Mouse (Mus musculus) lung, embryonic 14.5 days (tissue): ENCODE data around the gene Spata20. TPM values are rescaled to one million over a fixed set of nuclear protein-coding genes. Genes with fewer than 3 reads are reported as not detected.

Source experiments
- ATAC-seq: fragments of 200-750 bp; cut with Nextera tagmentation; 2 replicates; pipeline ENCODE4 v1.8.0; 2017; ENCODE audit warnings: mild to moderate bottlenecking, moderate TSS enrichment, moderate library complexity; ENCODE audit not compliant: insufficient read depth
- DNase-seq: peaks from one replicate; pipeline ENCODE4 v3.0.0-alpha.2; 2015
- H3K27ac ChIP-seq: fragments of 300-500 bp; sonication (generic); 2 replicates; pipeline ENCODE4 v1.5.1; 2014; ENCODE audit warnings: low read depth, mild to moderate bottlenecking, moderate library complexity
- H3K27me3 ChIP-seq: fragments of 300-500 bp; sonication (generic); 2 replicates; pipeline ENCODE4 v1.6.1; 2014; ENCODE audit warnings: low read length, control low read depth; ENCODE audit not compliant: insufficient read depth
- H3K36me3 ChIP-seq: fragments of 300-500 bp; sonication (generic); 2 replicates; pipeline ENCODE4 v1.6.1; 2014; ENCODE audit warnings: control low read depth; ENCODE audit not compliant: insufficient read depth
- H3K4me1 ChIP-seq: fragments of 300-500 bp; sonication (generic); 2 replicates; pipeline ENCODE4 v1.6.1; 2014; ENCODE audit warnings: antibody characterized with exemption, control low read depth; ENCODE audit not compliant: insufficient read depth
- H3K4me2 ChIP-seq: fragments of 300-500 bp; sonication (generic); 2 replicates; pipeline ENCODE4 v1.6.1; 2014; ENCODE audit warnings: mild to moderate bottlenecking
- H3K4me3 ChIP-seq: fragments of 300-500 bp; sonication (generic); 2 replicates; pipeline ENCODE4 v1.5.1; 2014; ENCODE audit warnings: low read depth, low read length
- H3K9ac ChIP-seq: fragments of 300-500 bp; sonication (generic); 2 replicates; pipeline ENCODE4 v1.6.1; 2014
- H3K9me3 ChIP-seq: fragments of 300-500 bp; sonication (generic); 2 replicates; pipeline ENCODE4 v1.6.1; 2016; ENCODE audit warnings: low read depth, low read length, control low read depth
- CTCF ChIP-seq: IDR thresholded peaks from 2 replicates; pipeline ENCODE4 v1.5.1; 2016; ENCODE audit warnings: antibody characterized with exemption, low read depth
- WGBS: fragments of 180-500 bp; shearing (Covaris S2); extraction: QIAGEN DNeasy Blood & Tissue Kit; methylation state at CpG from one replicate; pipeline ENCODE4 v1.1.7; 2014; 5-methylcytosine and 5-hydroxymethylcytosine counted together
- polyA plus RNA-seq: library from polyadenylated mRNA; unstranded; fragments of >200 nt; fragmentation: Nextera tagmentation; extraction: Ambion mirVana; gene quantifications from 2 replicates; pipeline ENCODE4 v1.2.1, GENCODE M21; 2014

The Spata20 gene
- polyA plus RNA-seq, 1 experiment from 2014 or later, result 0.42 TPM

DNA sequence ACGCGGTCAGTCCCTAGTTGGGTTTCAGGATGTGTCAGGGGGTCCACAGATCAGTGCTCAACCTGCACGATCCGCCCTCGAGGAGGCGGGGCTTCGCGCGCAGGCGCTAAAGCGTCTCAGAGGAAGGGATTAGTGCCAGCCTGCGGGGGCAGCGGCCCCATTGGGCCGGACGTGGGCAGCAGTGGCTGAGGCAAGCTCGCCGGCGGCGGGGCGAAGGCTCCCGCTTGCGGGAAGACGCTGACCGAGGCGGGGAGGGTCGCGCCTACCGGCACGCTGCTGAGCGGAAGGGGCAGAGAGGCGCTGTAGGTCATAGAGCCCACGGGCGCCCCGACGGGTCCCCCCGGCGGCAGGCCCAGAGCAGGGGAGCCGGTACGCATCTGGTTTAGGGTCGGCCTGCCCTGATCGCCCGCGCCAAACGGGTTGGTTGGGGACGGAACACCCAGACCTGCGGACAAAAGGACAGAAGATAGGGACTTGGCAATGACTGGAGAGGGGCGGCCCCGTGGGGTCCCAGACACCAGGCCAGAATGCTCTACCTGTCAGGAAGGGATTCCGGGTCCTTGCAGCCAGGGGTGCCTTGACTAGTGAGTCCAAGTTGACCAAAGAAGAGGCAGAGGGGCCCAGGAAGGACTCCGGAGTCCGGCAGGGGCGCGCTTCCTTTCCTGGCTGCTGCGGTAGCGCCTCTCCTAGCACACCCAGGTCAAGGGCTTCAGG, 5.2 kb upstream of the Spata20 start:
- DNase-seq, result peak; percentile 73
- H3K4me1 ChIP-seq, result peaks cover 14% of the 10 kb centered on the region; the same call in 1 of the 2 replicates
- TF ChIP-seq CTCF, result no peak; the same call in 1 of the 2 replicates

GRCm38 (mm10) chr11:94489745-94490144, 3.8 kb upstream of the Spata20 start:
- no peak overlapping the region for H3K9ac ChIP-seq
- H3K4me2 ChIP-seq, result no peak overlapping the region
- H3K27me3 ChIP-seq, result 0 out of 2 replicates have a peak, but pooled peaks cover 5% of the 10 kb centered on the region
- TF ChIP-seq CTCF, result no peak
- DNase-seq (peak; percentile 19), ATAC-seq (no peak)
- H3K4me3 ChIP-seq, result no peak overlapping the region
- H3K27ac ChIP-seq, result no peak overlapping the region
- peaks cover 8% of the 10 kb centered on the region for H3K36me3 ChIP-seq
- peaks cover 11% of the 10 kb centered on the region; the same call in 1 of the 2 replicates for H3K4me1 ChIP-seq
- H3K9me3 ChIP-seq, result no peaks in the 10 kb centered on the region
- 28% methylated on average over 4 of the region's 4 CpGs for WGBS

More for the DNA sequence above, 5.2 kb upstream of the Spata20 start:
- Histone ChIP-seq H3K4me2 (peak overlapping the region; percentile 78), H3K27ac (no peak overlapping the region), H3K4me3 (peak overlapping the region; percentile 47), H3K9ac (peak overlapping the region; percentile 52), H3K9me3 (no peaks in the 10 kb centered on the region), H3K36me3 (peaks cover 8% of the 10 kb centered on the region), H3K27me3 (0 out of 2 replicates have a peak, but pooled peaks cover 5% of the 10 kb centered on the region)
- ATAC-seq, result 0 out of 2 replicates have a peak, but pooled peaks have one; percentile 25
- 8% methylated on average over 55 of the region's 55 CpGs for WGBS

DNA sequence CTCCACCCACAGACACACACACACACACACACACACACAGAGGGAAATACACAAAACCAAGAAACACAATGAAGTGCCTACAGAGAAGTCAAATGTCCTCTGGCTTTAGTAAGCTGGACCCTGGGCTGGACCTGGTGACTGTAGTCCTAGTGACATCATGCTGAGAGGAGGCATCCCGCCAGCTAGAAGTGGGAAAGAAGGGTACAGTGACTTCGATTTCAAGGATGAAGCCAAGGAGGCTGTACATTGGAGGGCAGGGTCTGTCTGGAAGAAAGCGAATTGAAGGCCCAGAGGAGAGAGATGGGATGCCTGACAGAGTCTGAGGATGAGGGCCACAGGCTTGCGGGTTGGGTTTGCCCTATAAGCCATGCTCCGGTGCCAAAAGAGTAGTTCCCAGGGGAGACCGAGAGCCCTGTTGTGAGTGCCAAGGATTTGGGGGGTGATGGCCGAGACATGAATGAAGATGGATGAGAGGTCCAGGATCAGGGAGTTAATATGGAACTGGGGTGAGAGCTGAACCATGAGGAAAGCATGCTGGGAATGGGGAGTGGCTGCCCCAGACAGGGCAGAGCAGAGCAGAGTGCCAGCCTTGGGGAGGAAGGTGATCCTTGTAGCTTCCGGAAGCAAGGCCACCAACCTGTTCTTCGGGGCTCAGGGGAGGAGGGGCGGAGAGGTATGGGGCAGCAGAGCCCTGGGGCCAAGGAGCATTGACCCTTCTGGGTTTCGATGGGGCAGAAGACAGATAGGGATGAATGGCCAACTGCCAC, 3.0 kb upstream of the Spata20 start:
- no peak for ATAC-seq
- peaks cover 6% of the 10 kb centered on the region for H3K36me3 ChIP-seq
- no peak for TF ChIP-seq CTCF
- H3K27me3 ChIP-seq, result 0 out of 2 replicates have a peak, but pooled peaks cover 5% of the 10 kb centered on the region
- H3K4me1 ChIP-seq, result 0 out of 2 replicates have a peak, but pooled peaks cover 10% of the 10 kb centered on the region
- H3K4me2 ChIP-seq, result no peak overlapping the region
- DNase-seq, result no peak
- H3K9ac ChIP-seq, result no peak overlapping the region
- H3K9me3 ChIP-seq, result no peaks in the 10 kb centered on the region
- no peak overlapping the region for H3K27ac ChIP-seq
- 86% methylated on average over 11 of the region's 11 CpGs for WGBS
- no peak overlapping the region for H3K4me3 ChIP-seq

DNA sequence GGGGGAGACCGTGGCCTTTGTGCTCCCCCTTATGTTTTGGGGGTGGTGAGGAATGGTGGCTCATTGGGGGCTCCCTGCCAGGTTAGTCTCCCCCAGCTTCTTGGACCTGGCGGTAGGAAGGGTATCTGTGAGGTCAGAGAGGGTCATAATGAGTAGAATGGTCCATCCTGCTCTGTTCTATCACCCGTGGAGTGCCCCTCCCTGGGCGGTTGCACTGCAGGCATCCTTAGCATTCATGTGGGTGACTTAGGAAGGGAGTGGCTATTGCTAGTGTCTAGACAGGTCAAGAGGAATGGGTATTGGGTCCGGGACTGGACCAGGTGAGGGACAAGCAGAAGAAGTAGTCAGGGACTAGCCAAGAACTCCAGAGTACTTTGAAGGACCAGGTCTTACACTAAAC, 756 bp downstream of the Spata20 start:
- no peaks in the 10 kb centered on the region for H3K9me3 ChIP-seq
- no peak for DNase-seq
- no peaks in the 10 kb centered on the region for H3K4me1 ChIP-seq
- 74% methylated on average over 5 of the region's 5 CpGs for WGBS
- no peak overlapping the region for H3K9ac ChIP-seq
- H3K36me3 ChIP-seq, result no peaks in the 10 kb centered on the region
- no peak overlapping the region for H3K4me2 ChIP-seq
- H3K4me3 ChIP-seq, result no peak overlapping the region
- TF ChIP-seq CTCF, result no peak
- H3K27me3 ChIP-seq, result 0 out of 2 replicates have a peak, but pooled peaks cover 5% of the 10 kb centered on the region
- H3K27ac ChIP-seq, result no peak overlapping the region
- no peak for ATAC-seq

GRCm38 (mm10) chr11:94484636-94485035, 1.3 kb downstream of the Spata20 start:
- Histone ChIP-seq H3K27ac (no peak overlapping the region), H3K9ac (no peak overlapping the region), H3K36me3 (no peaks in the 10 kb centered on the region), H3K4me2 (no peak overlapping the region), H3K4me3 (no peak overlapping the region), H3K27me3 (0 out of 2 replicates have a peak, but pooled peaks cover 5% of the 10 kb centered on the region), H3K9me3 (no peaks in the 10 kb centered on the region), H3K4me1 (no peaks in the 10 kb centered on the region)
- TF ChIP-seq CTCF, result no peak
- ATAC-seq, result no peak
- DNase-seq, result no peak
- WGBS, result 89% methylated on average over 9 of the region's 9 CpGs

DNA sequence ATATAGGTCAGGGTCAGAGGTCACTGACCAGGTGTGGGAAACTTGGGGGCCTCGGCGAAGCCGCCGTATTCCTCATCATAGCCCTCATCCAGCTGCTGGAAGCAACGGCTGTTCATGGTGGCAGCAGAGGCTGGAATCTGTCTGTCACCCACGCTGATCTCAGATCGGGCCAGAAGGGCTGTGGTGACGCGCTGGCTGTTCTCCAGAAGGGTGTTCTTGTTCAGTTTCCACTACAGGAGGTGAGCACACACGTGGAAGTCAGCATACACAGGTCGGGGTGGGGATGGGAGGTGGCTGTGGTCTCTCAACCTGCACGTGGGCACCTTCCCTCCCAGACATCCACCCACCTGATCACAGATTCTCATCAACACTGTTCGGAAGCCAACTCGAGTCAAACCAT, 2.1 kb downstream of the Spata20 start:
- WGBS, result 77% methylated on average over 14 of the region's 14 CpGs
- Histone ChIP-seq H3K4me2 (no peak overlapping the region), H3K27ac (no peak overlapping the region), H3K9me3 (no peaks in the 10 kb centered on the region), H3K36me3 (no peaks in the 10 kb centered on the region), H3K27me3 (0 out of 2 replicates have a peak, but pooled peaks cover 5% of the 10 kb centered on the region), H3K9ac (no peak overlapping the region), H3K4me3 (no peak overlapping the region), H3K4me1 (no peaks in the 10 kb centered on the region)
- DNase-seq (no peak), ATAC-seq (no peak)
- TF ChIP-seq CTCF, result no peak

DNA sequence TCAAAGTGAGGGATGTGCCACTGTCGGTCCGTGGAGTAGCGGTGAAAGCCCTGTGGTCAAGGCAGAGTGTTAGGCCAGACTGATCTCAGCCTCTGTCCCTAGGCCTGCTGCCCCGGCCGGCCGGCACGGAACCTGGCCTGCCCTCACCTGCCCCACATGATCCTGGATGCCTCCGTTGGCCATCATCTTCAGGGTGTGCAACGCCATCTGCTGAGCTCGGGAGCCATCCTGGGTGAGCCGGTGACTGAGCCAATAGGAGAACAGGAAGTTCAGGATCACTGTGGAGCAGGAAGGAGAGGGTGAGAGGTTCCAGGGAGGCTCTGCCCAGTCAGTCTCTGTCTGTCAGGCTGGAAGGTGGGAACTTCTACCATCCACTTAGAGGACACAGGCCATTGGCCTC, 2.5 kb downstream of the Spata20 start:
- no peak for DNase-seq
- Histone ChIP-seq H3K27ac (no peak overlapping the region), H3K36me3 (no peaks in the 10 kb centered on the region), H3K4me1 (no peaks in the 10 kb centered on the region), H3K27me3 (0 out of 2 replicates have a peak, but pooled peaks cover 5% of the 10 kb centered on the region), H3K4me2 (no peak overlapping the region), H3K9ac (no peak overlapping the region), H3K4me3 (no peak overlapping the region), H3K9me3 (no peaks in the 10 kb centered on the region)
- WGBS, result 70% methylated on average over 11 of the region's 11 CpGs
- ATAC-seq, result no peak
- TF ChIP-seq CTCF, result no peak
